Mouse (Mus musculus): ENCODE measurements around the gene Iqcf1. TPM values are rescaled to one million over a fixed set of nuclear protein-coding genes. Genes with fewer than 3 reads are reported as not detected.

Gene Iqcf1
- total RNA-seq, 2 experiments from 2014 or later: not detected

Other genes with a start within 250 kb of the Iqcf1 start
- 10 to 100 TPM; 22.0 to 26.4 TPM for gene Poc1a, start 218.9 kb upstream of the Iqcf1 start, total RNA-seq (2021)
- 100 to 1,000 TPM; 103 to 118 TPM for gene Dusp7, start 131.3 kb upstream of the Iqcf1 start, total RNA-seq (2021)
- 100 to 1,000 TPM; 278 to 331 TPM for gene Rpl29, start 70.5 kb upstream of the Iqcf1 start, total RNA-seq (2021)
- gene Acy1, start 61.6 kb upstream of the Iqcf1 start, total RNA-seq (2021): 10 to 100 TPM; 15.4 to 16.0 TPM
- 10 to 100 TPM in 1 of 2 experiments, 1 to 10 TPM in 1; 8.8 to 11.4 TPM for gene Abhd14b, start 52.5 kb upstream of the Iqcf1 start, total RNA-seq (2021)
- gene Abhd14a, start 52.3 kb upstream of the Iqcf1 start, total RNA-seq (2021): 10 to 100 TPM; 36.8 to 38.3 TPM
- gene Pcbp4, start 46.7 kb upstream of the Iqcf1 start, total RNA-seq (2021): 100 to 1,000 TPM; 181 to 197 TPM
- gene Gpr62, start 34.0 kb upstream of the Iqcf1 start, total RNA-seq (2021): 10 to 100 TPM in 1 of 2 experiments, 1 to 10 TPM in 1; 7.8 to 13.7 TPM
- gene Rrp9, start 24.0 kb upstream of the Iqcf1 start, total RNA-seq (2021): 10 to 100 TPM; 28.4 to 31.2 TPM
- gene Parp3, start 23.0 kb upstream of the Iqcf1 start, total RNA-seq (2021): 1 to 10 TPM; 4.0 to 5.2 TPM
- under 1 TPM in 1 of 2 experiments, not detected in 1; 0.82 TPM for gene Iqcf5, start 14.6 kb downstream of the Iqcf1 start, total RNA-seq (2021)
- not detected for gene Iqcf3, start 61.7 kb downstream of the Iqcf1 start, total RNA-seq (2021)
- gene Iqcf4, start 71.0 kb downstream of the Iqcf1 start, total RNA-seq (2021): not detected
- not detected for gene Iqcf6, start 126.6 kb downstream of the Iqcf1 start, total RNA-seq (2021)
- 10 to 100 TPM; 53.5 to 72.7 TPM for gene Grm2, start 156.1 kb downstream of the Iqcf1 start, total RNA-seq (2021)
- gene Tex264, start 186.0 kb downstream of the Iqcf1 start, total RNA-seq (2021): 100 to 1,000 TPM; 104 to 109 TPM